Mouse (Mus musculus) T-helper 2 cell (primary cell): ENCODE measurements around the gene Dcbld2.

Experiments used
- in situ Hi-C: fragments of 300-600 bp; cut with MboI, MseI; formaldehyde crosslinking; loops from one replicate; pipeline ENCODE4 v1.15.1; 2025; ENCODE audit warnings: high pct_unique_total_duplicates

Dcbld2 gene

DNA sequence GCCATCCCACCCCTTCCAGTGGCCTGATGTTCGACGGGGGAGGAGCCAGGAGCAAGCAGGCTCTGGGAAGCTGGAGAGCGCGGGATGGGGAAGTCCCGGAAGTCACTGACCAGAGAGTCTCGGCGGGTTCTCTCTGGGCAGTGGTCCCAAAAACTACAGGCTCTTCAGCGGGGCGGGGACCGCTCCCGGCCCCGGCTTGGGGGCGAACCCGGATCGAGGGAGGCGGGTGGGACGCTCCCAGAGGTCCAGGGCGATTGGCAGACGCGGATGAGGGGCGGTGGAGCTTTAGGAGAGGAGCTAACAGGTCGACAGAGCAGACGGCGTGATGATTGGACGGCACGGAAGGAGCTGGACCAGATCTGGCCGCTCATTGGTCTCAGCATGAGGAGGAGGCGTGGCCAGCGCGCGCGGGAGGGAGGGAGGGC is at the start of gene Dcbld2:
Gene Dcbld2, plus strand, starts transcription at position 382 of the 425 bp plus-strand sequence.
- in situ Hi-C loops: no loop called here

DNA sequence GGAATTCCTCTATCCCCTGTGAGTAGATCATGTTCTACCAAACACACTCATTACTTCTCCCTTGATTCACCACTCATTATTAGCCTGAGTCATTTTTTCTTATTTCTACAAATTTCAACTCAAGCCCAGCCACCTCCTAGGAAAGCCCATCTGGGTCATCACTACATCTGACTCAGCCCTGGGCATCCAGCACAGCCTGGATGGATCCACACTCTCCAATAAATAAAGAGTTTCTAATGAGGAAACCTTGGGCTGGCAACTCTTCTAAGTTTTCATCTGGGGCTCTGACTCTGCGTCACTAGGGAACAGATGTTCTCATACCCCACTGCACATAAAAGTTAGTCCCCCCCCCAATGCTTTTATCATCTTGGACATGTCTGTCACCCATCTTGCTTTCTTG is 31.1 kb upstream of the Dcbld2 start:
- in situ Hi-C loops: no loop called here

DNA sequence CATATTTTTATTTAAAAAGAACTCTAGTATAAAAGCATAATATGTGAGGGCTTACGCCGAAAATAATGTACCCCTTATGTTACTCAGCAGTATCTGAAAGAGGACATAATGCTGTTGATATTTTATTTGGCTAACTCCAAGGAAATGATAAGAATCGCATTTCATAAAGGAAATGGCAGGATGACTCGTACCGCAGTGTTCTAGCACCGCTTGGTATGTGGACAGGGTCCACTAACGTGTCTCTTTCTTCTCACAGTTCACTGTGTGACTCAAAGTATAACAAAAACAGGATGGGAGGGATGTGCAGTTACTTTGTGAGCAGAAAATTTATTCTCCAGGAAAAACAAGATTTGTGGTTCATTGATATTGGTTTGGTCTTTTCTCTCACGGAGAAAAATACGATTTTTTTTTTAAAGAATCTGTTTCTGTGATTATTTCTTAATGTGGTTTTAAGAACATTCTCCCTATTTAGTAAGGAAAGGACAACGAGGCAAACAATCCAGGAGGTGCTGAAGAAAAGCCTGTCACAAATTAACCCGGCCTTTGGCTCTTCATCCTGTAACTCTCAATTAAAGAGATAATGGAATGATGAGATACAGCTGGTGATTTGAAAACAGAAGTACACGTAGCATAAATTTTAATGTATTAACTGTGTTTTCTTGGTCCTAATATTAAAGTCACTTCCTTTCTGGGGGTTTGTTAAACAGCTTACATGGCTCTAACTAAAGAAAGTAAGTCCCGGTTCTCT is 30.3 kb upstream of the Dcbld2 start:
- in situ Hi-C loops: no loop called here

DNA sequence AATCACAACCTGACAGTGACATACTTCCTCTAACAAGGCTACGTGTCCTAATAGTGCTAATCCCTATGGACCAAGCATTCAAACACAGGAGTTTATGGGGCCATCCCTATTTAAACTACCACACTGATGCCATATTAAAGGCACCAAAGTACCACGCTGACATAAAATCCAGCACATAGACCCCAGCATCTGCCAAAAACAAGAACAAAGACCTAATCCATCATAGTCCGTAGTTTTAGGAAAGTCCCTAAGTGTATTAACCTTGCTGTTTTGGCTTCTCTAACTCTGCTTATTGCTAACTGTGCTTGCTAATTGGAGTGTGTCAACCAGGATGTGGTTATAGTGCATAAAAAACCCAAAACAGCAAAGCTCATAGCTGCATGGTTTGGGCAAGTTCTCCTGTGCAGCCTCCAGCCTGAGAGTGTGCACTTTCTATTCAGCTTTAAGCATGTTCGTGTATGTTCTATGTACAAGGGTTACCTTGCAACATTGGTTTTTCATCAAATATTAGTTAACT is 21.9 kb upstream of the Dcbld2 start:
- in situ Hi-C loops: no loop called here

DNA sequence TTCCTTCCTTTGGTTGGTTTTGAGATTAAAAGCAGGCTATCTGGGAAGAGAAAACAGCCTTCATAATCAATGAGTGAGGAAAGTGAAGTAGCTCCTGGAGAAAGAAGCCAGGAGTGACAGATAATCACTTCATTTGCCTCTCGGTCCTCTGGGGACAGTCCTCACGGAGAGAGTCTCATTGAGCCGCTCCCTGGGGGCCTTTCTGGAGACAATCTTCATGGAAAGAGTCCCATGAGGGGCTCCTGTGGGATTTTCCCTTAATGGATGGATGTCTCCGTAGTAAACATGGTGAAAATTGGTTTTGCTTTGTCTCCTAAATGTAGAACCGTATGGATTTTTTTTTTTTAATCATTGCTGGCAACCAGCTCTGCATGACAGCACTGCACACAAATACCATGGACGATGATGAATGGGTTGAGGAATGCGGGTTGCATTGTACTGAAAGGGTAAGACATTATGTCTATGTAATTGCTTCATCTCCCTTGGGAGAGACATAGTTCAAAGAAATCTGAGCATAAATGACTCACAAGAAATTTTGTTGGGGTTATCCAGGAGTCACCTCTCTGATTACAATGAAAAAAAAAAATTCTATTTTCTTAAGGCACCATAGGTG is 19.0 kb upstream of the Dcbld2 start:
- in situ Hi-C loops: no loop called here

DNA sequence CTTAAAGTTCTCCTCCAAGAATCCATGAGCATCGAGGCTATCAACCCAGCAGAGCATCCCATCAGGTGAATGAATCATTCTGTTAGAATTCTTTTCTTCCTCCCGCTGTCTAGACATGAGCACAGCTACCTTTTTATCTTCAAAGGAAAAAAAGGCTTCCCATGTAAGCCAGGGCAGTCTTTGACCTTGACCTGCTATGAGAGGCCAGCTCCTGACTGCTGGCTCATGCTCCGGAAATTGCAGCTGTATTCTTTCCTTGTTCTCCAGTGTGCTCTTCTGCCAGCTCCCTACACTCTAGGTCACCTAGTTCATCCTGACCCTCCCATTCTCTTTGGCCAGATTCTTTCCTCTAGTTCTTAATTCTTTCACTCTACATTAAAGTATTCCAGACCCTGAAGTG is 15.2 kb upstream of the Dcbld2 start:
- in situ Hi-C loops: no loop called here

DNA sequence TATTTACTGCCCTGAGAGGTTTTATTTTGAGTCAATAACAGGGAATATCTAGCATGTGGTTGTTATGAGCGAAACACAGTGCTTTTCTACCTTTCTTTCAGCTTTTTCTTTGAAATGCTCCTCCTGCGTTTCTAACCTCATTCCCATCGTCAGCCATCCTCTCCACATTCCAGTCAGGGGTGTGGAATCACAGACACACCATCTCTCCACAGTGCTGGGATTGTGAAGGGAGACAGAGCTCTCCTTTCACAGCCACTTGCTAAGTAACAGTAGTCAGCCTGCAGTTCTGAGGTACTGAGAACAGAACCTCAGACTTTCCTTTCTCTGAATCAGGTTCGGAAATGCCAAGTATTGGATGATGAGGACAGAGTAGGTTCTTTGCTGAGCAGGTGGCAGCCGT is 14.1 kb upstream of the Dcbld2 start:
- in situ Hi-C loops: no loop called here

DNA sequence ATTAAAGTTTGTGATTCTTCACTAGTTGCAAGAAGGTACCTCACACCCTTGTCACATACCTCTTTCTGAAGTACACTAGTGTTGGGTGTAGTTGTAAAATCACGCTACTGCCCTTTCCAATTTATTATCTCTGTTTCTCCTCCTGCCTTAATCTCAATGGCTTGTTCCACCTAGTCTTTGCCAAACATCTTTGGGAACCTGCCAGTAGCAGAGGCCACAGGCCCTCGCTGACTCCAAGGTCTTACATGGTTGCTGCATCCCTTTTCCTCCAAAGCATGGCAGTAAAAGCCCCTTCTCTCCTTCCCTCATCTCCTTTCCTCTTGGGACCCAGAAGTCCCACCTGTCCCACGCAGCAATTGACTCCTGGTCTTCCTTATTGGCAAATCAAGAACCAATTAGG is 9.6 kb upstream of the Dcbld2 start:
- in situ Hi-C loops: no loop called here

DNA sequence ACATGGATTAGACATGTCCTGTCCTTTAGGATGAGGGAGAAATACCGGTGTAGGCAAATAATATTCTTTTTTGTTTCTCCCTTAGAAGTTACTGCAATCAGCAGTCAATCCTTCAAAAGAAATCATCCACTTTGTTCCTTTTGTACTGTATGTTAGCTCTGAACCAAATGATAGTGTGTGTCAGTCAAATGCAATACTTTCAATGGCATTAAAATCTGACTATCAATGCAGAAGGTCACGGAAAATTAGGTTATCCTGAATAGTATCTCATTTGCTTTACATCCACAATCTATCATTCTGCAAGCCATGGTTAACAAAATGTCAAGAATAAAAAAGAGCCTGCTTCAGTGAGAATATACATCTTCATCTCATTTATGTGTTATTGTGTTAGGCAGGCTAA is 7.2 kb upstream of the Dcbld2 start:
- in situ Hi-C loops: no loop called here

DNA sequence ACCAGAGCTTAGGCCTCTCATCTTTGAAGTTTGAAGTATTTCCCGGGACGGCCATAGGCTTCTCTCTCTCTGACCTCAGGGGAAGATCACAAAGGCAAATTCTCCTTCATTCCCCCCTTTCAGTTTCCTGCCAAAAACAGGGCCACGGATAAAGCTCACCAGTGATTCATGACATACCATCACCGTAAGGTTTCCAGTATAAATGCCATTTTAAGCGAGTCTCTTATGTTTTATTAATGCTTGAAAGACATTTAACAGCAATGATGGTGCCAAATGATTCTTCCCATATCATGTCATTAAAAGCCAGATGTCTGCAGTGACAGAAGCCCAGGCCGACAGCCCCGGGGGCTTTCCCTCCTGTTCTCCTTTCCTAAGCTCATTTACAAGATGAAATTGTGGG is 3.6 kb upstream of the Dcbld2 start:
- in situ Hi-C loops: no loop called here

DNA sequence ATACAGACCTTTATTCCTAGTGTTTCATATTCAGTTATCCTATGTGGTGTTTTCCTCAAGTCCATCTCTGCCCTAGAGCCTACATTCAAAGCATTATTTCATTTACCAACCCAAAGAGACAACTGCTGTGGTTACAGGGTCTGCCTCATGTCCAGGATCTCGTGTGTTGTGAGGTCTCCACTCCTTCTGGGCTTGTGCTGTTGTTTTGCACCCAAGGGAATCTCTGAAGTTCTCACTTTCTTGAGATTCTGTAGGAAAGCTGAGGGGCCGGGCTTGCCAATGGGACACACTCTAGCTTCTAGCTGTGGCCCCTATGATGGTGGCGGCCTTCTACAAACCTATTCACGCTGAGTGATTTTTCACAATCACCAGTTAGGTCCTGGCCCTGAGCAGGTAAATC is 3.0 kb upstream of the Dcbld2 start:
- in situ Hi-C loops: no loop called here

DNA sequence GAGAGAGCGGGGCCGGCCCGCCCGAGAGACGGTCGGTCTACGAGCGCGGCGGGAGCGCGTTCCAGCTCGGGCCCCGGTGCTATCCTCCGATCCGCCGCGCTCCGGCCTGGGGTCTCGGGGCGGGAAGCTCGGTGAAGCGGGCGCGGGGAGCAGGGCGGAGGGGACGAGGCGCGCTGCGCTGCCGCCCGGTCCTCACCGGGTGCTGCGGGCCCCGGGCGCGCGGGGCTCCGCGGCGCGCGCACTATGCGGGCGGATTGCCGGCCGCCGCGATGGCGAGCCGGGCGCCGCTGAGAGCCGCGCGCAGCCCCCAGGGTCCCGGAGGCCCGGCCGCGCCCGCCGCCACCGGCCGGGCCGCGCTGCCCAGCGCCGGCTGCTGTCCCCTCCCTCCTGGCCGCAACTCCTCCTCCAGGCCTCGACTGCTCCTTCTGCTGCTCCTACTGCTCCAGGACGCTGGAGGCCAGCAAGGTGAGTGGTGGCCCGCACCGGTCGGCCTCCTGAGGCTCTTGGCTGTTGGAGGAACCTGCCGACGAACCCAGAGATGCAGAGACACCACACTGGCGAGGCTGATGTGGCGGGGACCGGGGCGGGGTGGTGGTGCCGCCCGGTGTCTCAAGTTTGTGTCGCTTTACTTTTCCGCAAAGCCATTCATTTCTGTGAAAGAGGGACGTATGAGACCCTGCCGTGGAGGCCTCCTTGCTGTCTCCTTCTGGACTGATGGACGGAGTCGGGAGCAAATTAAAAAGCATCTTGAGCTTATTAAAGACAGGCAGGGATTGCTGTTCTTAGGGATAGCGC is 441 bp downstream of the Dcbld2 start:
- in situ Hi-C loops: no loop called here

DNA sequence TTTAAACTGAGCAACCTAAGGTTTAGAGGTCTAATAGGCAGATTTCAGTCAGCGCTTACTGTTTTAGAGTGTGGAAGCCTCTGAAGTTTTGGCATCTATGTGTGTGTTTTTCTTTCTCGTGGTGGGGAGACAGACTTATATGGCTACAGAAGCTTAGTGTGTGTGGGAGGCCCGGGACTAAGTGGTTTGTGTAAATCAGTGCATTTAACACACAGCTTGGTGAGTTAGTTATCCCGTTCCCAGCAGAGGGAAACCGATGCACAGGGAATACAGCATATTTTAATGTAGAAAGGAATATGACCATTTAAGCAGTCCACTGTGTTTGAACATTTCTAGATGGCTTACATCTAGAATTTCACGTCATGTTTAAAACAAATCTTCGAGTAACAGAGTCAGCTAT is 1.6 kb downstream of the Dcbld2 start:
- in situ Hi-C loops: no loop called here

DNA sequence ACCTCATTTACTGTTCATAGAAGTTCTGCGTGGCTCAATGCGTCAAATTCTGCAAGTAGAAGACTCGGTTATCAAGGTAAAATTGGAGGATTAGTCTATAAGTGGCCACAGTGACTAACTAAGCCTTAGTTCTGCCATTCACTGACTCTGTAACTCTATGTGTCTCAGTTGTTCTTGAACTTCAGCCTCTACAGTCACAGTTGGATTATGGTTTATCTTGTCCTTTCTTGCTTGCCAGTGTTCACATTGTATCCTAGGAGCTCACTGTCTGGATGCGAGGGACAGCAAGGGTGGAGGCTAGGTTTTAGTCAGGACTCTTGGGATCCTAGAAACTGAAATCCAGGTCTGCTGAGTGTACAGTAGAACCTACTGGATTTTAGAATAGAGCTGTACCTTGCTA is 6.6 kb downstream of the Dcbld2 start:
- in situ Hi-C loops: no loop called here

DNA sequence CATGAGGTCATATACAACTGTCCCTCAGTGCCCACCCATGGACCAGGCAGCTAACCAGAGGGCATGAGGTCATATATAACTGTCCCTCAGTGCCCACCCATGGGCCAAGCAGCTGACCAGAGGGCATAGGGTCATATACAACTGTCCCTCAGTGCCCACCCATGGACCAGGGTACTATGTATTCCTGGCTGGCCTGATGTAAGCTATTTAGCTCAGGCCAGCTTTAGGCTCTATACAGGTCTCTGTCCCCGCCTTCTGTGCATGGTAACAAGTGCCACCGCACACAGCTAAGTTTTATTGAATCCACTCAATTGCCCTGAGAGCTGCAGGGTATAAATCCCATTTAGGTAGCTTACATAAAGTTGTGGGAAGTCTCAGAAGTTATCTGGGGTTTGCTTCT is 7.3 kb downstream of the Dcbld2 start:
- in situ Hi-C loops: no loop called here

DNA sequence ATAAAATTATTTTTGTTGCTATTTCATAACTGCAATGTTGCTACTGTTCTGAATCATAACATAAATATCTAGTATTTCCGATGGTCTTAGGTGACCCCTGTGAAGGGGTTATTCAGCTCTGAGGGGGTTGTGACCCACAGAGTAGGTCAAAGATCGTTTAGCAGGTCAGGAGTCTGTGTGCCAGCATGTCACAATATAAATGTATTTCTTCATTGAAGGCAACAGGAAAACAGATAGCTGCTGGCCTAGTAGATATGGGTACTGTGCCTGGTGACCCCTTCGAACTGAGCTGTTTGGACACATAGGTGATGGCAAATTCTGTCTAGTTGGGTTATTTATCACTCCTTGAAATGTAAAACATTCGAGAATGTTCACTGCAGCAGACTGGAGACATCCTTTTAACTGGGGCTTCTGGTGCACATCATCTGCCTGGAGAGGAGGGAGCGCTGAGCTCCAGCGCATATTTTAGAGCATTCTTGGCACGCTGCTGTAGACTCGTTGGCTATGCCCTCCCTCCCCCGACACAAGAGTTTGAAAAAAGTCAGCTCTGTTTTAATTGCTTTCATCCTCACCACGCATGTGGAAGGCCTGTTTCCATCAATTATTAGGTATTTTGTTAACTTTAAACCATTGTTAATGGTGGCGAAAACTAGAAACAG is 13.6 kb downstream of the Dcbld2 start:
- in situ Hi-C loops: no loop called here

DNA sequence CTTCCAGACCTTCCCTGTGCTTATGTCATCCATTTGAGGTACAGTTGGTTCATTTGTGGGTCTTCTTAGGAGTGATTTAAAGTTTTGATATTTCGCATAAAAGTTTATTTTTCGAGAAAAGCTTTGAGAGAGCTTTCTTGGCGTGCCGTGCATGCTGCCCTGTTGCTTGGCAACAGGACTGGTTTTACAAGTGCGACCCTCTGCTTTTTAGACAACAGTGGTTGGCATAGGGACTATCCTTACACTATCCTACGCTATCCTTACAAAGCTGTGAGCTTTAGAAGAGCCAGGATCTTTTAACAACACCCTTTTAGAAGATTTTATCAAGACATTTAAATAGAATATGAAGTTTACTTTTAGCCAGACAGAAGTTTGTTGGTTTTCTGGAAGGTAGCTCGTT is 22.0 kb downstream of the Dcbld2 start:
- in situ Hi-C loops: no loop called here

DNA sequence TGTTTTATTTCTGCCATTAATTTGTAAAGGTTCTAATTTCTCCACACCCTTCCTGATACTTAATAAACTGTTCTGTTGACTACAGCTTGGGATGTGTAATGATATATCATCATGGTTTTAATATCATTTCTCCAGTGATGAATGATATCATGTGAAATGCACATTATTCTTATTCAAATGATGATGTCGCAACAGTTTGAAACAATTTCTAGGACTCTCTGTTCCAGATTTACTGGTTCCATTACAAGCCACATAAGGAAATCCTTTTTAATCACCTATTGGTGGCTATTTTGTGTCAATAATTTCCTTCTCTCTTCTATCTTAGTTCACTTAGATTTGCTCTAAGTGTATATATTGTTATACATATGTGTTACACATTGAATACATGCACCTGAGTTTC is 24.1 kb downstream of the Dcbld2 start:
- in situ Hi-C loops: no loop called here

DNA sequence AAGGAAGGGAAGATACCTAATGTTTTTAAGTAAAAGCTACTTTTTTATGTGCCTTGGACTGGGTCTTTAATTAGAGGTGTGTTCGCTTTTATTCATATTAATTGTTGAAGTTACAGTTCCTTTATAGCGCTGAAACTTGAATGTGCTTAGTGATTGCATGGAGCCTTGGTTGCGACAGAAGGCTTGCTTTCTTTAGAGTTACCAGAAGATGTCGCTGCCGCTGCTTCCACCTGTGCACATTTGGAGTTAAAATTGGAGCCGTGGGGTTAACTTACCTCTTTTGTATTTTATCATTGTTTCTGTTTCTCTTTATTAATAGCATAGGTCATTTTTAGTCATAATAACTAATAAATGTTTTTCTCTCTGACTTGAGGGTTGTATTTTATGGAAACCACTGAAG is 36.5 kb downstream of the Dcbld2 start:
- in situ Hi-C loops: loop anchor here (5.0 kb wide), 1 partner anchor 183 kb away; no protein-coding TSS in a partner anchor

DNA sequence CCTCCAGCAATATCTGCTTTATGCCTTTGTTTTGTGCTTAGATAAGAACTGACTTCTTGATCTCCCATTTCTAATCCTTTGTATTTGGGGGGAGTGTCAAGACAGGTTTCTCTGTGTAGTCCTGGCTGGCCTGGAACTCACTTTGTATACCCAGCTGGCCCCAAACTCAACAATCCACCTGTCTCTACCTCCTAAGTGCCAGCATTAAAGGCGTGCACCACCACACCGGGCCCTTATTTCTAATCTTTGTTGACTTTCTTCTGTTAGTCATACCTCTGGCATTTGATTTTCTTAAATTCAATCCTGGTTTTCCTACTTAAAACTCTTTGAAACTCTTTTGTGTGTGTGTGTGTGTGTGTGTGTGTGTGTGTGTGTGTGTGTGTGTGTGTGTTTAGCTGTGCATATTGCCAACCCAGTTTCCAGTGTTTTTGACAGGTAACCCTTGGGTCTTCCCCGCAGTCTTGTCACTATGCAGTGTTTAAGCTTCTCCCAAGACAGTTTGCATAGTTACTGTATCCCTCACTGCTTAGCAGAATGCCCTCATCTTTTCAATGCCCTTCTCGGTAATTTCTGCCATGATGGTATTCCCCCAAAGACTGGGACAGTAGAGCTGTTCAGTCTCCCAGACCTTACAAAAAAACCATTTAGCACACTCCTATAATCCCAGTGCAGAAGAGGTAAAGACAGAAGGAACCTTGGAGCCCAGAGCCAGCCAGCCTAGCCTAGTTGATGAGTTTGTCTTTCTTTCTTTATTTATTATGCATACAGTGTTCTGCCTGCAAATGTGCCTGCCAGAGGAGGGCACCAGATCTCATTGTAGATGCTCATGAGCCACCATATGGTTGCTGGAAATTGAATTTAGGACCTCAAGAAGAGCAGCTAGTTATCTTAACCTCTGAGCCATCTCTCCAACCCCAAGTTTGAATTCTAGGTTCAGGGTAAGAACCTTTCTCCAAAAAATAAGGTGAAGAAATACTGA is 38.3 kb downstream of the Dcbld2 start:
- in situ Hi-C loops: loop anchor here (5.0 kb wide), 1 partner anchor 181 kb away; no protein-coding TSS in a partner anchor

DNA sequence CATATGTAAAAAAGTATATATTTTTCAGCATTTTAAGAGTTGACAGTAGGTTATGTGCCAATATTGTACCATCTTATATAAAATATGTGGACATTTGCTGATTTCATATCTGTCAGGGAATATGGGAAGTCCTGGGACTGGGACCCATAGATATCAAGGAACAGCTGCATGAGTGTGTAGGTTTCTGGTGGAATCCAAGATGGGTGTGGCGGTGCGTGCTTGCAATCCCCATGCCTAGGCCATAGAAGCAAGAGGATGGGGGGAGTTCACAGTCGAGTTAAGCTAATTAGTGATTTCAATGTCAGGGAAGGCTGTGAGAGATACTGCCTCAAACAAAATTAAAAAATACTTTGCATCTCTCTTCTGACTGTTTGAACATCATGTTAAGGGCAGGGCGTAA is 40.8 kb downstream of the Dcbld2 start:
- in situ Hi-C loops: loop anchor here (5.0 kb wide), 1 partner anchor 178 kb away; no protein-coding TSS in a partner anchor
